Mouse (Mus musculus): ENCODE measurements around the gene Ifi27. TPM values are rescaled to one million over a fixed set of nuclear protein-coding genes. Genes with fewer than 3 reads are reported as not detected.

The Ifi27 gene
- 87.1 TPM for polyA plus RNA-seq (2014; fragmentation: Illumina TruSeq; extraction: RNeasy Lipid Tissue Mini Kit (QIAGEN cat#74804); ENCODE audit: low read depth, low replicate concordance)

DNA sequence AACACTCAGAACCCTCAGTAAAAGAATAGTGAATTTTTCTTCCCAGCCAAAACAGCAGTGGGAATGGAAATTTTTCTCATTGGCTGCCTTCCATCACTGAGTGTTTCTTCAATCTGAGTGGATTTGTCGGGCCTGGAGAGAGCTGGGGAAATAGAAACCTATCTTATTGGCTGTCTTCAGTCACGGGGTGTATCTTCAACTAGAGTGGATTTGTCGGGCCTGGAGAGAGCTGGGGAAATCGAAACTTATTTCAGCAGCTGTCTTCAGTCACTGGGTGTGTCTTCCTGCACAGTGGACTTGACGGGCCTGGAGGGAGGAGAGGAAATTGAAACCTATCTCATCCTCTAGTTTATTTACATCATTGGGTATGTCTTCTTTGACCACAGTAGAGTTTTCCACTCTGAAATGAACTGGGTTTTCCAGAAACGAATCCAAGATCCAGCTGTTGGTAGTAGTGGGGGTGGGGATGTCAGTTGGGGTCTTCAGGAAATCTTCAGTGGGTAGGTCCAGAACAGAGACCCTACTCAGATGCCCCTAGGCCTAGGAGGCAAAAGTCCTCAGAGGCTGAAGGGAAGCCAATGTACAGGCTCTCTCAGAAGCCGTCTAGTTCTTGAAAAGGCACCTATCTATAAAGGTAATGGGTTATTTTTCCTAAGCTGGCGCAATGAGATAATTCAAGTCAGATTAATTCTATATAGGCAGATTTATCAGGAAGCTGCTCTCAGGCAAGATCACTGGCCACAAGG lies at the start of gene Ifi27:
Gene Ifi27, plus strand, starts transcription at position 226 of the 746 bp plus-strand sequence.

DNA sequence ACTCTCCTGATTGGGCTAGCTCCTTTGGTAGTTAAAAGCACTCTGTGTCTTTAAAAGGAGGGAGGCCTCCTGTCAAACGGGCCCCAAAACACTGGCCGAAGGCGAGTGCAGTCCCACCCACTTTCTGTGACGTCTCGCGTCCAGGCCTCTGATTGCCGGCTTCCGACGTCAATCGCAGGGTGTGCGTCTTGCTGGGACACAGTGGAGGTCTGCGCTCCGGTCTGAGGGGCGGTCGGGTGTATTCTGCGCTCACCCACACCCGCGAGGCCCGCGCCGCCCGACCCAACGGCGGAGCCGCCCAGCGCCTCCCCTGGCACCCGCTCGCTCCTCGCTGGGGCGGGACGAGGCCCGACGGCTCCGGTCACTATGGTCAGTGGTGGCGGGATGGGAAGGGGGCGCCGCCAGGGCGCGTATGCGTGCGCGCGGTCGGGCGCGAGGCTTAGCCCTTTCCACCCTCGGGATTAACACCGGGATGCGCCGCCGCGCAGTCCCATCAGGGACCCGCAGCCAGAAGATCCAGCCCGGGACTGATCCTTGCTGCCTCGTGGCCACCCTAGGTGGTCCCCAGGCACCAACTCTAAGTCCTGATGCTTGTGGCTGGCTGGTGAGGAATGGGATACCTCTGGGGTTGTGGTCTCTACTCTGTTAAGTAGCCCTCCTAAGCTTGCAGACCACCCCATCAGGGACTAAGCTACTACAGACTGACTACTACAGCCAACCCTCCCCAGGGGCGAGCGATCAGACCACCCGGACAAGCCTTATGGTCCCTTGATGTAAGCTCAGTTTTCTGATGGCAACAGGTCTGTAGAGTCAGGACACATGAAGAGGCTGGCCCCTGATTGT lies 45.3 kb upstream of the Ifi27 start, which contains the start of gene Otub2:
Gene Otub2, plus strand, starts transcription at position 178 of the 843 bp plus-strand sequence.

DNA sequence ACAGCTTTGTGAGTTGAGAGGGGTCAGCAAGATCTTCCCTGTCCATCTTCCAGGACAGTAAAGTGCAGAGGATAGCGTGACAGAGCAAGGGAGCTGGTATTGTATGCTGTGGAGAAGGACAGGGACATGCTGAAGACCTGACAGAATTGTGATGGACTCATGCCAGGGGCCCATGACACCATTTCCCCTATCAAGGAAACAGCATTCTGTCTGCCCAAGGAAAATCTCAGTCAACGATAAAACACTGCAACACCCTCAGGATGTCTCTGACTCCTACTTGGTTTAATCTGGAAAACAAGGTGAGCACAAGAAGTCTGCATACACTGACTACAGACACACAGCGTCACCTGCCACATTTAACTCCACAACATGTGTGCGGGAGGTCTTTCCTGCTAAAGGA lies 26.3 kb upstream of the Ifi27 start, which contains the start of gene 9330161L09Rik:
Gene 9330161L09Rik, minus strand, starts transcription at position 101 of the 400 bp plus-strand sequence.

DNA sequence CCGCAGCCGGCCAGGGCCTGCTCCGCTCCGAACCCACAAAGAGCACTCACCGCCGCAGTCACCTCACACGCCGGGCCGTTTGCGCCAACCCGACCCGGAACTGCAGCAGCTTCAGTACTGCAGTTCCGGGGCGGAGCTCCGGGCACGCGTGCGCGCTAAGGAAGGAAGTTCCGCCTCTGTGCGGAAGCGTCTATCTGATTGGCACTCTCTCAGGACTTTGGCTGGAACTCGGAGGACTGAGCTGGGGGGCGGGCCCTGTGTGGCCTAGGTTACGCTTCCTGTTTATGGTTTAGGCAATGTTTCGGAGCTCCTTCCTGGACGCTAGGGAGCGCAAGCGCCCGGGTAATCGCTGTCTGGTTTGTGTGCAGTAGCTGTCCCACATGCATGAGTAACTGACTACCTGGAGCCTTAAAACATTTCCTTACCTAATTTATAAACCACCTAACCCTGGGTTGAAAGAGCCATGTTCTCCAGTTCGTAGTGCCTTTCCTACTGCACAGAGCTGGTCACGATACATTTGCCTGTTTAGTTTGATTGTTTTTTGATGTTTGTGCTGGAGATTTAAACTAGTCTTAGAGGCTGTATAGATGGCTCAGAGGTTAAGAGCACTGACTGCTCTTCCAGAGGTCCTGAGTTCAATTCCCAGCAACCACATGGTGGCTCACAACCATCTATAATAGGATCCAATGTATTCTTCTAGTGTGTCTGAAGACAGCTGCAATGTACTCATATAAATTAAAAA lies 8.1 kb upstream of the Ifi27 start, which contains the start of gene Ddx24:
Gene Ddx24, minus strand, starts transcription at position 102 of the 742 bp plus-strand sequence.

DNA sequence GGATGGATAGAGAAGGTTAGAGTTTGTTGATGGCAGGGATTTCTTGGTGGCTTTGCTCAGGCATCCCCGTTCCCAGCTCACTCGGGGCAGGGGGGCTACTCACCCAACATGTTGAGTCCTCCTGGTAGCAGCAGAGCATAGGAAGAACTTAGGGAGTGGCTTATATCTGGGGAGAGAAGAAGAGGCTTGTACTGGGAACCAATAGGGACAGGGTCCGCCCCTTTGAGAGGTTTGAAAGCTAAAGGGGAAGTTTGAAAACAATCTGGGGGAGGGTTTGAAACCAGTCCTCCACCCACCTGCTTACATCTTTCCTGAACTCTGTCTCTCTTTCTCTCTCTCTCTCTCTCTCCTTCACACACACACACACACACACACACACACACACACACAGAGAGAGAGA lies 9.5 kb downstream of the Ifi27 start, which contains the start of gene Ifi27l2a:
Gene Ifi27l2a, minus strand, starts transcription at position 157 of the 400 bp plus-strand sequence.

DNA sequence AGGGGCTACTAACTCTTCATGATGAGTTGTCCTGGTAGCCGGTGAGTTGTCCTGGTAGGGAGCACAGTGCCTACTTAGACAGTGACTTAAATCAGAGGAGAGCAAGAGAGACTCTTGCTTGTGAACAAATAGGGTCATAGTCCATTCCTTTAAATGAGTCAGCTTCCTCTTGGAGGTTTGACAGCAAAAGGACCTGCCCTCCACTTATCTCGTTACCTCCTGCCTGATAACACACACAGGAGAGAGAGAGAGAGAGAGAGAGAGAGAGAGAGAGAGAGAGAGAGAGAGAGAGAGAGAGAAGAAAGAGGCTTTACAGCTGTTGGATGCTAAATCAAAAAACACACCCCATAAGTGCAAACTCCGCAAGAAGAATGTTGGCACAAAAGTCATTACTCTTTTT lies 23.1 kb downstream of the Ifi27 start, which contains the start of gene Ifi27l2b:
Gene Ifi27l2b, minus strand, starts transcription at position 84 of the 400 bp plus-strand sequence.

Other genes starting within 250 kb of the Ifi27 start
- not detected for gene Prima1, start 192.1 kb upstream of the Ifi27 start, polyA plus RNA-seq (2014; fragmentation: Illumina TruSeq; extraction: RNeasy Lipid Tissue Mini Kit (QIAGEN cat#74804); ENCODE audit: low read depth, low replicate concordance)
- not detected for gene Fam181a, start 123.2 kb upstream of the Ifi27 start, polyA plus RNA-seq (2014; fragmentation: Illumina TruSeq; extraction: RNeasy Lipid Tissue Mini Kit (QIAGEN cat#74804); ENCODE audit: low read depth, low replicate concordance)
- 436 TPM for gene Asb2, start 78.2 kb upstream of the Ifi27 start, polyA plus RNA-seq (2014; fragmentation: Illumina TruSeq; extraction: RNeasy Lipid Tissue Mini Kit (QIAGEN cat#74804); ENCODE audit: low read depth, low replicate concordance)
- 6.2 TPM for gene Otub2, start 45.5 kb upstream of the Ifi27 start, polyA plus RNA-seq (2014; fragmentation: Illumina TruSeq; extraction: RNeasy Lipid Tissue Mini Kit (QIAGEN cat#74804); ENCODE audit: low read depth, low replicate concordance)
- 1.5 TPM for gene 9330161L09Rik, start 26.4 kb upstream of the Ifi27 start, polyA plus RNA-seq (2014; fragmentation: Illumina TruSeq; extraction: RNeasy Lipid Tissue Mini Kit (QIAGEN cat#74804); ENCODE audit: low read depth, low replicate concordance)
- gene Ddx24, start 8.4 kb upstream of the Ifi27 start, polyA plus RNA-seq (2014; fragmentation: Illumina TruSeq; extraction: RNeasy Lipid Tissue Mini Kit (QIAGEN cat#74804); ENCODE audit: low read depth, low replicate concordance): 68.1 TPM
- 180 TPM for gene Ifi27l2a, start 9.5 kb downstream of the Ifi27 start, polyA plus RNA-seq (2014; fragmentation: Illumina TruSeq; extraction: RNeasy Lipid Tissue Mini Kit (QIAGEN cat#74804); ENCODE audit: low read depth, low replicate concordance)
- 0.58 TPM for gene Ifi27l2b, start 23.0 kb downstream of the Ifi27 start, polyA plus RNA-seq (2014; fragmentation: Illumina TruSeq; extraction: RNeasy Lipid Tissue Mini Kit (QIAGEN cat#74804); ENCODE audit: low read depth, low replicate concordance)
- gene Ppp4r4, start 98.1 kb downstream of the Ifi27 start, polyA plus RNA-seq (2014; fragmentation: Illumina TruSeq; extraction: RNeasy Lipid Tissue Mini Kit (QIAGEN cat#74804); ENCODE audit: low read depth, low replicate concordance): 0.31 TPM
- not detected for gene Serpina10, start 197.2 kb downstream of the Ifi27 start, polyA plus RNA-seq (2014; fragmentation: Illumina TruSeq; extraction: RNeasy Lipid Tissue Mini Kit (QIAGEN cat#74804); ENCODE audit: low read depth, low replicate concordance)
- gene Serpina6, start 223.0 kb downstream of the Ifi27 start, polyA plus RNA-seq (2014; fragmentation: Illumina TruSeq; extraction: RNeasy Lipid Tissue Mini Kit (QIAGEN cat#74804); ENCODE audit: low read depth, low replicate concordance): not detected
- not detected for gene Serpina16, start 241.9 kb downstream of the Ifi27 start, polyA plus RNA-seq (2014; fragmentation: Illumina TruSeq; extraction: RNeasy Lipid Tissue Mini Kit (QIAGEN cat#74804); ENCODE audit: low read depth, low replicate concordance)